Mouse (Mus musculus): ENCODE data around the gene Dhx58.

DNA sequence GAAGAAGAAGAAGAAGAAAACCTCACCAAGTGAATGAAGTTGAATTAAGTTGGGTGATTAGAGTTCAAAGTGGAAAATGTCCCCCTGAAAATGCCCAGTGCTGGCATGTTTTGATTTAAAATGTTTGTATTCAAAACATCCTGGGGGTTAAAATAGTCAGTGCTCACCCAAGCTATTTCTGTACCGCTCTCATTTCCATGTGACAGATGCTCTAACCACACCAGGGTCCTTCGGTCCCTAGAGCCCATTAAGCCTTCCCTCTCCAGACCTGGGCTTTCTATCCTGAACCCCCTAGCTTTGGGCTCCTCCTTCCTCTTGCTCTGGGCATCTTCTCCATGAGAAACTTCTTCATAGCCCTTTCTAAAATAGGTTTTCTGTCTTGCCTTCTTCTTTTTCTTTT lies 20.0 kb downstream of the Dhx58 start:
- TF ChIP-seq CTCF (IDR thresholded peaks at IDR 0.05; ENCODE audit: extremely low read depth, insufficient read length, insufficient replicate concordance, low read depth, low read length) (no peak), POLR2A (IDR thresholded peaks at IDR 0.05; ENCODE audit: low read depth, low read length) (no peak)

Data from small intestine, adult 2 months (tissue).